17 mouse cellular contexts compared by ENCODE assay signal in genomic region chr6:61767151-61767550, GRCm38 (mm10).
"Had no signal": no experiment of that assay in that cellular context is flagged by ENCODE, and none has a peak within 500 bp of the region (broad histone marks: within the 10 kb centered on the region; RNA-seq: fewer than 3 reads in every experiment).

No protein-coding gene starts in this region.

- H3K4me1 ChIP-seq: liver, embryonic 13.5 days; lung, embryonic 15.5 days; megakaryocyte, embryonic 14.5 days; midbrain, embryonic 12.5 days; neural tube, embryonic 13.5 days had no signal

- H3K4me2 ChIP-seq: limb, embryonic 12.5 days; liver, embryonic 13.5 days; lung, embryonic 15.5 days; midbrain, embryonic 12.5 days; neural tube, embryonic 13.5 days had no signal

- H3K27ac ChIP-seq: limb, embryonic 12.5 days; liver, embryonic 13.5 days; lung, embryonic 15.5 days; macrophage; midbrain, embryonic 12.5 days; neural tube, embryonic 13.5 days had no signal

- H3K9ac ChIP-seq: limb, embryonic 12.5 days; liver, embryonic 13.5 days; liver, postnatal 0 days; lung, embryonic 15.5 days; midbrain, embryonic 12.5 days; neural tube, embryonic 13.5 days had no signal

- H3K36me3 ChIP-seq: limb, embryonic 12.5 days; liver, embryonic 13.5 days; lung, embryonic 15.5 days; midbrain, embryonic 12.5 days; neural tube, embryonic 13.5 days had no signal

- H3K9me3 ChIP-seq: limb, embryonic 12.5 days; liver, embryonic 13.5 days; lung, embryonic 15.5 days; megakaryocyte, embryonic 14.5 days; midbrain, embryonic 12.5 days; neural tube, embryonic 13.5 days had no signal

- DNase-seq: kidney, adult 8-10 months; kidney, postnatal 25 days; liver; liver, embryonic 13.5 days; liver, postnatal 0 days; lung, postnatal 14 days; thymus, adult 2 months; thymus, postnatal 25 days had no signal

- H3K4me3 ChIP-seq: limb, embryonic 12.5 days; liver, embryonic 13.5 days; lung, embryonic 15.5 days; megakaryocyte, embryonic 14.5 days; midbrain, embryonic 12.5 days; neural tube, embryonic 13.5 days had no signal

- H3K27me3 ChIP-seq: limb, embryonic 12.5 days; liver, embryonic 13.5 days; lung, embryonic 15.5 days; megakaryocyte, embryonic 14.5 days; midbrain, embryonic 12.5 days; neural tube, embryonic 13.5 days had no signal

- ATAC-seq: inflammation-experienced regulatory T-cells, adult 6 months; intestine, postnatal 0 days; liver, postnatal 0 days; midbrain, embryonic 16.5 days had no signal
